Mouse (Mus musculus) forebrain, embryonic 13.5 days (tissue): Measurements from ENCODE around the gene Zfp846. TPM values are rescaled to one million over a fixed set of nuclear protein-coding genes. Genes with fewer than 3 reads are reported as not detected.
A peak's percentile ranks its signal among the peaks of the same experiment; 100 is the strongest.
"Not testable (repeated sequence)": the region's sequence is repeated elsewhere in the genome, so short reads cannot be mapped to it uniquely, and the experiment has no call there.

ENCODE experiments used
- ATAC-seq: fragments of 200-750 bp; cut with Nextera tagmentation; 2 replicates; pipeline ENCODE4 v1.8.0; 2017
- H3K27ac ChIP-seq: fragments of 300-500 bp; sonication (generic); 2 replicates; pipeline ENCODE4 v1.5.1; 2015; ENCODE audit warnings: inconsistent platforms, mild to moderate bottlenecking, moderate library complexity
- H3K27me3 ChIP-seq: fragments of 300-500 bp; sonication (generic); 2 replicates; pipeline ENCODE4 v1.6.1; 2015; ENCODE audit warnings: mild to moderate bottlenecking, inconsistent platforms
- H3K36me3 ChIP-seq: fragments of 300-500 bp; sonication (generic); 2 replicates; pipeline ENCODE4 v1.6.1; 2015; ENCODE audit warnings: mild to moderate bottlenecking, inconsistent platforms; ENCODE audit not compliant: poor library complexity, severe bottlenecking
- H3K4me1 ChIP-seq: fragments of 300-500 bp; sonication (generic); 2 replicates; pipeline ENCODE4 v1.6.1; 2015; ENCODE audit warnings: inconsistent platforms
- H3K4me2 ChIP-seq: fragments of 300-500 bp; sonication (generic); 2 replicates; pipeline ENCODE4 v1.6.1; 2015; ENCODE audit warnings: inconsistent platforms, mild to moderate bottlenecking, moderate library complexity
- H3K4me3 ChIP-seq: fragments of 300-500 bp; sonication (generic); 2 replicates; pipeline ENCODE4 v1.5.1; 2015; ENCODE audit warnings: mild to moderate bottlenecking, inconsistent platforms
- H3K9ac ChIP-seq: fragments of 300-500 bp; sonication (generic); 2 replicates; pipeline ENCODE4 v1.6.1; 2015; ENCODE audit warnings: mild to moderate bottlenecking, inconsistent platforms
- H3K9me3 ChIP-seq: fragments of 300-500 bp; sonication (generic); replicated peaks from 2 replicates; pipeline ENCODE4 v1.6.1; 2016; ENCODE audit warnings: inconsistent platforms
- WGBS: fragments of 180-500 bp; shearing (Covaris S2); methylation state at CpG from one replicate; pipeline ENCODE4 v1.1.7; 2015; 5-methylcytosine and 5-hydroxymethylcytosine counted together
- polyA plus RNA-seq: library from polyadenylated mRNA; unstranded; fragments of >200 nt; fragmentation: Nextera tagmentation; extraction: Ambion mirVana; gene quantifications from 2 replicates; pipeline ENCODE4 v1.2.1, GENCODE M21; 2015

Gene Zfp846
- 37.0 and 37.1 TPM in 2 replicates for polyA plus RNA-seq

DNA sequence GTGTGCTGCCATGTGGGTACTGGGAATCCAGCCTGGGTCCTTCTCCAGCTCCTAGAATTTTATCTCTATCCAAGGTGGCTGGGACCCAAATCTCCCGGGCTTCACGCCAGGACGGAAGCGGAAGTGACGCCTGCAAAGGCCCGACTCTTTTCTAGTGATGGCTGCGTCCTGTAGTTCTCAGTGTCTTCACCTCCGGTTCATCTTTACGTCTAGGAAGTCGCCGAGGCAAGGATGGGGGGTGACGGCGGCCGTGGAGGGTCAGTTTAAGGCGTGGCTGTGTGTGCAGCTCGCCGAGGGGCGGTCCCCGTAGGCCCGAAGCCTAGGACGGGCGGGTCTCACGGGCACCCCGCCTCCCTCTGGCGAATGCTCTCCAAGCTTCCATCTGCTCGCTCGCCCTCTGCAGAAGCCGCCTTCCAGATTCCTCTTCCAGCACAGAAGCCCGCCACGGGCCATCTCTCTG is at the start of gene Zfp846:
TSS of gene Zfp846 (plus strand) at position 117 of the 460 bp plus-strand sequence.
- peak within 1 kb of the TSS; percentile 86 for H3K9ac ChIP-seq
- 0 out of 2 replicates have a peak, but pooled peaks cover 4% of the 10 kb centered on the region for H3K36me3 ChIP-seq
- peaks cover 19% of the 10 kb centered on the region for H3K27me3 ChIP-seq
- ATAC-seq, result peak; percentile 98
- 0% methylated on average over 29 of the region's 30 CpGs for WGBS
- peak within 1 kb of the TSS; percentile 67 for H3K4me2 ChIP-seq
- H3K4me3 ChIP-seq, result peak within 1 kb of the TSS; percentile 67
- H3K9me3 ChIP-seq, result no peaks in the 10 kb centered on the region
- H3K4me1 ChIP-seq, result peaks cover 10% of the 10 kb centered on the region
- peak within 1 kb of the TSS; percentile 92 for H3K27ac ChIP-seq

GRCm38 (mm10) chr9:20534326-20534926 is 46.7 kb upstream of the Zfp846 start:
- ATAC-seq, result no peak
- Histone ChIP-seq H3K9me3 (no peaks in the 10 kb centered on the region), H3K27me3 (peaks cover 13% of the 10 kb centered on the region; the same call in 1 of the 2 replicates), H3K9ac (no peak overlapping the region), H3K4me3 (no peak overlapping the region), H3K4me2 (no peak overlapping the region), H3K4me1 (no peaks in the 10 kb centered on the region), H3K27ac (no peak overlapping the region), H3K36me3 (no peaks in the 10 kb centered on the region)
- WGBS, result 77% methylated on average over 8 of the region's 8 CpGs

- Histone ChIP-seq H3K27me3 (peaks cover 13% of the 10 kb centered on the region; the same call in 1 of the 2 replicates), H3K9ac (no peak overlapping the region), H3K9me3 (no peaks in the 10 kb centered on the region), H3K4me3 (no peak overlapping the region), H3K27ac (no peak overlapping the region), H3K4me2 (no peak overlapping the region), H3K4me1 (no peaks in the 10 kb centered on the region), H3K36me3 (no peaks in the 10 kb centered on the region)
- no peak for ATAC-seq
- WGBS, result 76% methylated on average over 2 of the region's 2 CpGs
Observed at GRCm38 (mm10) chr9:20536598-20536997, 44.5 kb upstream of the Zfp846 start.

- Histone ChIP-seq H3K4me3 (no peak overlapping the region), H3K4me1 (0 out of 2 replicates have a peak, but pooled peaks cover 8% of the 10 kb centered on the region), H3K36me3 (no peaks in the 10 kb centered on the region), H3K9ac (no peak overlapping the region), H3K27me3 (peaks cover 9% of the 10 kb centered on the region), H3K9me3 (no peaks in the 10 kb centered on the region), H3K4me2 (no peak overlapping the region), H3K27ac (peak overlapping the region; percentile 87)
- WGBS, result 37% methylated on average over 6 of the region's 6 CpGs
- ATAC-seq, result no peak
Observed at GRCm38 (mm10) chr9:20543496-20543895, 37.6 kb upstream of the Zfp846 start.

GRCm38 (mm10) chr9:20544070-20544821 is 36.8 kb upstream of the Zfp846 start:
- 2% methylated on average over 43 of the region's 43 CpGs for WGBS
- Histone ChIP-seq H3K36me3 (no peaks in the 10 kb centered on the region), H3K4me1 (0 out of 2 replicates have a peak, but pooled peaks cover 8% of the 10 kb centered on the region), H3K9me3 (no peaks in the 10 kb centered on the region), H3K4me2 (peak overlapping the region; percentile 66), H3K27me3 (peaks cover 6% of the 10 kb centered on the region), H3K9ac (peak overlapping the region; percentile 68), H3K4me3 (peak overlapping the region; percentile 40), H3K27ac (peak overlapping the region; percentile 87)
- ATAC-seq, result peak; percentile 96

GRCm38 (mm10) chr9:20545151-20545550 is 35.9 kb upstream of the Zfp846 start:
- no peaks in the 10 kb centered on the region for H3K36me3 ChIP-seq
- WGBS, result 23% methylated on average over 8 of the region's 8 CpGs
- H3K4me1 ChIP-seq, result 0 out of 2 replicates have a peak, but pooled peaks cover 8% of the 10 kb centered on the region
- peak overlapping the region; percentile 87 for H3K27ac ChIP-seq
- no peak for ATAC-seq
- H3K4me2 ChIP-seq, result peak overlapping the region; percentile 66
- H3K9me3 ChIP-seq, result no peaks in the 10 kb centered on the region
- peaks cover 6% of the 10 kb centered on the region for H3K27me3 ChIP-seq
- H3K4me3 ChIP-seq, result peak overlapping the region; percentile 40; the same call in 1 of the 2 replicates
- peak overlapping the region; percentile 68; the same call in 1 of the 2 replicates for H3K9ac ChIP-seq

DNA sequence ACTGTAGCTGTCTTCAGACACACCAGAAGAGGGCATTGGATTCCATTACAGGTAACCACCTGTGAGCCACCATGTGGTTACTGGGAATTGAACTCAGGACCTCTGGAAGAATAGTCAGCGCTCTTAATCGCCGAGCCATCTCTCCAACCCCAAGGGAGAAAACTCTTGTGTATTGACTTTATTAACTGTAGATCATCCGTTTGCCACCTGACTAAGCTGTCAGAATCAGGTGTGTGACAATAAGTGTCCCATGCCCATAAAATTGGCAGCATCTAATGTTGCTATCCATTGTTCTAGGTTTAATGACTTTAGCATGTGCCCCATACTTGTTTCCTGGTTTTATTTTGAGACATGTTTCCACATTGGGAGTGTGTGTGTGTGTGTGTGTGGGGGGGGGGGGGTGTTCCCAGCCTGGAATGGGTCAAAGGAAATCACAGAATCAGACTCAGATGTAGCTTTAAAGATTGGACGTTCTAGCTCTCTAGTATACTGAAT is 29.3 kb upstream of the Zfp846 start:
- H3K36me3 ChIP-seq, result no peaks in the 10 kb centered on the region
- peaks cover 2% of the 10 kb centered on the region; the same call in 1 of the 2 replicates for H3K27me3 ChIP-seq
- no peak overlapping the region for H3K27ac ChIP-seq
- WGBS, result 50% methylated on average over 5 of the region's 5 CpGs
- H3K4me2 ChIP-seq, result no peak overlapping the region
- H3K4me1 ChIP-seq, result no peaks in the 10 kb centered on the region
- H3K4me3 ChIP-seq, result no peak overlapping the region
- no peak overlapping the region for H3K9ac ChIP-seq
- ATAC-seq, result no peak
- no peaks in the 10 kb centered on the region for H3K9me3 ChIP-seq

DNA sequence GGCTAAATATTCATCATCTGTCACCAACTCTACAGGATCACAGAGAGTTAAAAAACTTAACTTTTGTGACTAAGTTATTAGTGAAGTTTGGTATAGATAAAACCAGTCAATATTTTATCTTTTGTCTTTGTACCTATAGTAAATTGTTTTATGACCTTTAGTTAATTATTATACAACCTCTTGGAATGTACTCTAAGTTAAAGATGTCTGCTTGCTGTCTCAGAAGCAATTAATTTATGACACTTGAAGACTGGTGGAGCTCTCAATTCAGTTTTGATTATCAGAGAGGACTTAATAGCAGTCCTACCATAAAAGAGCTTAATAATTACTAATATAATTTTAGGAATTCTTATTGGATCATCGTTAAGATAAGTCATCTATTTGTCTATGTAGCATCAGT is 28.4 kb upstream of the Zfp846 start:
- no peak overlapping the region for H3K9ac ChIP-seq
- no peak for ATAC-seq
- H3K27me3 ChIP-seq, result peaks cover 6% of the 10 kb centered on the region; the same call in 1 of the 2 replicates
- H3K9me3 ChIP-seq, result no peaks in the 10 kb centered on the region
- H3K4me3 ChIP-seq, result no peak overlapping the region
- 79% methylated on average over 1 of the region's 1 CpGs for WGBS
- no peaks in the 10 kb centered on the region for H3K4me1 ChIP-seq
- H3K4me2 ChIP-seq, result no peak overlapping the region
- H3K27ac ChIP-seq, result no peak overlapping the region
- H3K36me3 ChIP-seq, result no peaks in the 10 kb centered on the region

GRCm38 (mm10) chr9:20562177-20562576 is 18.9 kb upstream of the Zfp846 start:
- 84% methylated on average over 5 of the region's 5 CpGs for WGBS
- Histone ChIP-seq H3K9me3 (no peaks in the 10 kb centered on the region), H3K27me3 (0 out of 2 replicates have a peak, but pooled peaks cover 4% of the 10 kb centered on the region), H3K9ac (no peak overlapping the region), H3K4me3 (no peak overlapping the region), H3K4me2 (no peak overlapping the region), H3K27ac (no peak overlapping the region), H3K4me1 (no peaks in the 10 kb centered on the region), H3K36me3 (no peaks in the 10 kb centered on the region)
- no peak for ATAC-seq

GRCm38 (mm10) chr9:20565326-20566030 is 15.6 kb upstream of the Zfp846 start:
- H3K36me3 ChIP-seq, H3K27ac ChIP-seq, ATAC-seq, H3K27me3 ChIP-seq, H3K4me3 ChIP-seq, H3K4me1 ChIP-seq, H3K9me3 ChIP-seq, H3K4me2 ChIP-seq, H3K9ac ChIP-seq: not testable (repeated sequence)
- 74% methylated on average over 3 of the region's 3 CpGs for WGBS

GRCm38 (mm10) chr9:20571060-20571459 is 10.0 kb upstream of the Zfp846 start:
- no peak overlapping the region for H3K27ac ChIP-seq
- no peak overlapping the region for H3K4me3 ChIP-seq
- H3K4me2 ChIP-seq, result no peak overlapping the region
- H3K36me3 ChIP-seq, result no peaks in the 10 kb centered on the region
- no peaks in the 10 kb centered on the region for H3K9me3 ChIP-seq
- ATAC-seq, result no peak
- H3K9ac ChIP-seq, result no peak overlapping the region
- no peaks in the 10 kb centered on the region for H3K4me1 ChIP-seq
- H3K27me3 ChIP-seq, result peaks cover 12% of the 10 kb centered on the region; the same call in 1 of the 2 replicates
